Mouse (Mus musculus) mouse trophoblast stem cell (cell line): ENCODE data around the gene Ppp2r5d.

Experiments used
- in situ Hi-C, 2 experiments: fragments of 300-500 bp; cut with MseI, MboI; formaldehyde crosslinking; loops; 2 replicates in 1 of 2; 3 replicates in 1 of 2; pipeline ENCODE4 v1.15.1; 2025

Ppp2r5d gene

DNA sequence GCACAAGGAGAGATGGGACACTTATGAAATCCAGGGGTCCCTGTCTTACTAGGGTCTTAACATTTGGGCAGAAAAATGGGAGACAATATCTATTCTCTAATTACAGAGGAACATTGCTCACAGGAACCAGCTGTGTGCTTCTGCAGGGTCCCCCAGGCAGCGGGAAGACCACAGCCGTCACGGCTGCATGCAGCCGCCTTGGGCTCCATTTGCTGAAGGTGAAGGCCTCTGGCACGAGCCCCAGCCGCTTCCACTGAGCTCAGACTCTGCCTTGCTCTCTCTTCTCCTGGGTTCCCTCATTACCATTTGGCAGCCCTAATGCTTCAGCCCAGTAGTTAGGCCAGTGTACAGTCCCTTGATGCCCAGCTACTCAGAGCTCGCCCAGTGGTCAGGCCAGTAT, 16.2 kb upstream of the Ppp2r5d start:
- in situ Hi-C loops, result no loop called here

DNA sequence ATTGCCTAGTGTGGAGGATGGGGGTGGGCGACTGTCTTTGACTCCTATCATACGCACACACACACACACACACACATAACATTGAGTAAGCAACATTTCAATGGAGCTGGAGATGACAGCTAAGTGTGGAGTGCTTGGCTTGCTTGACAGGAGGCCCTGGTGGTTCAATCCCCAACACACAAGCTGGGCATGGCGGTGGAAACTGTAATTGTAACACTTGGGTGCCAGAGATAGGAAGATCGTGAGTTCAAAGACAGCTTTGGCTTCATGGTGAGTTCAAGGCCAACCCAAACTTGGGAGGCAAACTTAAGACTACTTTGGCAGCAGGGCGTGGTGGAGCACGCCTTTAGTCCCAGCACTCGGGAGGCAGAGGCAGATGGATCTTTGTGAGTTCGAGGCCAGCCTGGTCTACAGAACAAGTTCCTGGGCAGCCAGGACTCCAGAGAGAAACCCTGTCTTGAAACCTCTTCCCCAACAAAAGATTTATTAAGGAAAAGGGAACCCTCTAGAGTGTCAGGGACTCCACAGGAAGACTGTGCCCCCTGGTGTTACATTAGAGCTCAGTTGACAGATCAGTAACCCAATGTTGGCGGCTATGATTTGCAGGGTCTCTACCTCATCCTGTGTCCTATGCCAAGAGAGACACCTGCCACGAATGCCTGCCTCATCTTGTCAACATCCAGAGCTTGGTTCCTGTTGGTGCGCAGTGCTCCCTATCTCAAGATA, 10.0 kb upstream of the Ppp2r5d start:
- in situ Hi-C loops, result no loop called here

DNA sequence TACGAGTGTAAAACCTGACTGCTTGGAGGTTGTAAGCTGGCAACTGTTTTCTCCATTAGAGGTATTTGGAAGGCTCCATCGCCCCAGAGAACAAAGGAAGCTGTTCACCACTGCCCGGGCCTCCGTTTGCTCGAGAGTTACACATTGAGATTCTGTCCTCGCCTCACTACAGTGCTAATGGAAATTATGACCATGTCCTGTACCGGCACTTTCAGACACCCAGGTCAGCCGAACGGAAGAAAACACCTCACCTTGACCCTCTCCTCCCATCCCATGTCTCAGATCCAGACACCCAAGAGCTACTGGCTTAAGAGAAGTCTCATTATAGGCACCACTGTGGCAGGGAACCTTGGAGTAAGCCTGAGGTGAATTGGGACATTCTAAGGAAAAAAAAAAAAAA, 8.9 kb upstream of the Ppp2r5d start:
- in situ Hi-C loops, result no loop called here

DNA sequence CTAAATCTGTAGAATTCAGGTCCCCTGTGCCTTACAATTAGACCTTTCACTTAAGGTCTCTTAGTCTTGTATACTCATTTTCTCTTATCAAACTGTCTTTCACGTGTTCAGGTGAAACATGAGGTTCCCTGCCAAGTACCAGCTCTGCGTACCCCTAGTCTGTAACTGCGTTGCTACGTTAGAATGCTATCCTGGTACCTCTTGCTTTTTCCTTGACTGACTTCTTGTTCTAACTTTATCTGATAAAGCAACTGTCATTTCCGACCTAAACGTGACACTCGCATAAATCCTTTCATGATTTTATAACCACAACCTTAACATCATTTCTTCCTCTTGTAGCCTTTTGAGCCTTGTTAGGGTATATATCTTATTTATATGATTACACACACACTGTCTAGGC, 7.5 kb upstream of the Ppp2r5d start:
- in situ Hi-C loops, result no loop called here

DNA sequence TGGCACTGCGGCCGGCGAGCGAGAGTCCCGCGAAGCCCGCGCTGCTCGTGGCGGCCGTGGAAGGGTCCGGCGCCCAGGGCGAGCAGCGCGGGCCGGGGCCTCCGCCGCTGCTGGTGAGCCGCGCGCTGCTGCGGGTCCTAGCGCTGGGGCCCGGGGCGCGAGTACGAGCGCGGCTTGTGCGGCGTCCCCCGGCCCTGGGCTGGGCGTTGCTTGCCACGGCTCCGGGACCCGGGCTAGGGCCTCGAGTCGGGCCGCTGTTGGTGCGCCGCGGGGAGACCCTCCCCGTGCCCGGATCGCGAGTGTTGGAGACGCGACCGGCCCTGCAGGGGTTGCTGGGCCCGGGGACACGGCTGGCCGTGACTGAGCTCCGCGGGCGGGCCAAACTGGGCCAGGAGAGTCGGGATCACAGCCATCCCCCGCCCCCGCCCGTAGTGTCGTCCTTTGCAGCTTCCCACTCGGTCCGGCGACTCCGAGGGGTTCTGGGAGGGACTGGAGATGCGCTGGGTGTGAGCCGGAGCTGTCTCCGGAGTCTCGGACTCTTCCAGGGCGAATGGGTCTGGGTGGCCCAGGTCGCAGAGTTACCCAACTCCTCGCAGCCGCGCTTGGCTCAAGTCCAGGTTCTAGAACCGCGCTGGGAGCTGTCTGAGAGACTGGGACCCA, 6.8 kb upstream of the Ppp2r5d start:
- in situ Hi-C loops, result no loop called here

DNA sequence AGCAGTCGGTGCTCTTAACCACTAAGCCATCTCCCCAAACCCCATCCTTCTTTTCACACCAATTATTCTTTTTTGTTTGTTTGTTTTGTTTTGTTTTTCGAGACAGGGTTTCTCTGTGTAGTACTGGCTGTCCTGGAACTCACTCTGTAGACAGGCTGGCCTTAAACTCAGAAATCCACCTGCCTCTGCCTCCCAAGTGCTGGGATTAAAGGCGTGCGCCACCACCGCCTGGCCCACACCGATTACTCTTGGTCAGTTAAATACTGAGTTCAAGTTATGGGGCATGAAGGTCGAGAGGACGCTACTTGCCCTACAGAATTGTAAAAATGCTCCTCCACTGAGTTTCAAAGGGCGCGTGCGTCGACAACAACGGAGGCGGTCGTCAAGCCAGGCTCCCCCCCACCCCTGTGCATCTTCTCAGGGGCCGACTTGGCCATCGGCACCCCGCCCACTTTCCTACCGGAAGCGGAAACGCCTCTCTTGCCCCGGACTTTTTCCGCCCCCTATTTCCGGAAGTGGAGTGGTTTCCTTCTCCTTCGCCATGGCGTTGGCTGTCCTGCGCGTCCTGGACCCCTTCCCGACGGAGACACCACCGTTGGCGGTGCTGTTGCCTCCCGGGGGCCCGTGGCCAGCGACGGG, 6.2 kb upstream of the Ppp2r5d start, which contains the start of gene Pex6:
Gene Pex6 (plus strand): TSS at position 505 of the 639 bp plus-strand sequence.
- in situ Hi-C loops, result no loop called here

DNA sequence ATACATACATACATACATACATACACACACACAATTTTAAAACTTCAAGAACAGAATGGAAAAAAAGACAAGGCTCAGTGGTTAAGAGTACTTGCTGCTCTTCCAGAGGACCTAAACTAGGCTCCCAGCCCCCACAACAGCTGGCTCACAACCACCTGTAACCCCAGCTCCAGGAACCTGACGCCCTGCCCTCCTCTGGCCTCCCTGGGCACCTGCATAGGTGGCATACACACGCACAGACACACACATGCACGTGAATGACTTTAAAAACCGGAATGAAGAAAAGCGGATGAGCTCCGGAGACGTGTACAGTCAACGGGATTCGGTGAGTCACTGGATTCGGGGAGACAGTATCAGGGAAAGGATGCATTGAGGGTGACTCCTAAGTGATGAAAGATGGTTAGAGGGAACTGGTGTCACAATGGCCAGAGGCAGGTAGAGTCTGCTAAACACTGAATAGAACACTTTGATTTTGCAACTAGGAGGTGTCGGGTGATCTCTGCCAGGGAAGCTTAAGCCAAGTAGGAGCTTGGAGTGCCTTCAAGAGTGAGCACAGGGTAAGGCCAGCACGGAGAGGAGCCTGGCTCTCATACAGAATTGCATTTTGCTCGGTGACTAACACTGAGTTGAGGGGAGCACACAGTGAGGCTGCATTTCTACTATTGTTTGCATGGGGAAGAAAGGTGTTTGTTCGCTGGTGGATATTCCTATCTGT, 1.6 kb upstream of the Ppp2r5d start:
- in situ Hi-C loops, result no loop called here

DNA sequence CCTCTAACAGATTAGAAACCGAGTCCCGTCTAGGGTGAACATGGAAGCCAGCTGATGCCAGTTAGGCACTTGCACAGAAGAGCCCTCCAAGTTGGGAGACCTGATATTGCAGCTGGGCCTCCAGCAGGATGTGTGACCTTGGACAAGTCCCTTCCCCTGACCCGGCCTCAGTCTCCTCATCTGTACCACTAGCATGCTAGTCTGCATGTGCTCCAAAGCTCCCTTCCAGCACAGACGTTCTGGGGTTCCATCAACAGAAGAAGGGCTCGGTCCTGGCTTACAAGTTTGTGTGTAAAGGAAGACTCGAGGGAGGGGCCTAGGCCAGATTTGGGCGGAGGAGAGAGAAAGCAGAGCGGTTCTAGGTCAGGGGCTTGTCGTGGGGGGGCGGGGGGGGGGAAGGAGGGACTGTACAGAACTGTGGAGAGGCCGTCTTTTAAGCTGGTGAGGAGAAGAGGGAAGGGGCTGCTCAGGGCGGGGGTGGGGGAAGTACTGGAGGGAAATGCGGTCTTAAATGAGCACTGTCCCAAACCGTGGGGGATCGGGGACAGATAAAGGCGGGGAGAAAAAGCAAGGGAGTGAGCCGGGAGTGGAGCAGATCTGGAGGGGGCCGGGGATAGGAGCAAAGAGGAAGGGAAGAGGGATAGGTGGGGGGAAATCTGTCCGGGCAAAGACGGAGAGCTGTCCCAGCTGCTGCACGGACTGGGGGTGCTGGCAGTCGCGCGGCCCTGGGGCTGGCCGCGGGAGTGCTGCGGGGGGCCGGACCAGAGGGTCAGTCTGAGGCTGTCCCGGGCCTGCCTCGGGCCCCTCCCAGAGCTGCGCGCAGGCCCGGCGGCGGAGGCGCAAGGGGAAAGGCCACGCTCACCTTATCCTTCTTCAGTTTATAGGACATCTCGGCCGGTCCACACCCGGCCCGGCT, 682 bp downstream of the Ppp2r5d start:
- in situ Hi-C loops, result no loop called here

DNA sequence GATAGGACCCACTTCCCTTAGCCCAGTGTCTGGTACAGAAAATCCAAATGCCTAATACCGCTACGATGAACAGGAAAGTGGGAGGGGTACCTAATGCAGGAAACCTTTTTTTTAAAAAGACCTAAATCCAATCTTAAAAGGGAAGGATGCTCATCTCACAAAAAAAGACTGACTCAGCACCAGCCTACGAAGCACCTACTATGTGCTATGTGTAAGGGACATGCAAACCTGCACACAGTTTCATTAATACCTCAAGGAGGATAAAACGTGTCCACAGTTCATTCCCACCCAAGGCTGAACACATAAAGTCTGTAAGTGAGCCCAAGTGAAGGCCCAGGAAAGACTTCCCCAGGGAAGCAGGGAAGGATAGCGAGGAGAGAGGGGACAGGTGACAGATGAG, 2.4 kb downstream of the Ppp2r5d start:
- in situ Hi-C loops, result no loop called here

DNA sequence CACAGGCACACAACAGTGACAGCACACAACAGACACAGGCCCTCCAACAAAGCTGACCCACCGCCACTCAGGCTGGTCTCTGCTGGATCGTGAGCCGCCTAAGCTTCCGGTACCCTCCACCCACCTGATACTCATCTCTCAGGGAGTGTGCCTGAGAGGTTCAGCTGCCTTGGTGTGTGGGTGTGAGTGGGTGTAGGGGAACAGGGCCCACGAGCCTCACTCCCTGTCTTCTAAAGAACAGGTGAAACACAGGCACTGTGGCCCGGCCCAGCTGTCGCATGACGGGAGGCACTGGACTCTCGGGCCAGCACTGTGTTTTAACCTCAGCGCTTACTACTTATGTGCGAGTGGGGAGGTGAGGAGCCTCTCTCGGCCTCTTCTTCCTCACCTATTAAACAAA, 2.8 kb downstream of the Ppp2r5d start:
- in situ Hi-C loops, result no loop called here

DNA sequence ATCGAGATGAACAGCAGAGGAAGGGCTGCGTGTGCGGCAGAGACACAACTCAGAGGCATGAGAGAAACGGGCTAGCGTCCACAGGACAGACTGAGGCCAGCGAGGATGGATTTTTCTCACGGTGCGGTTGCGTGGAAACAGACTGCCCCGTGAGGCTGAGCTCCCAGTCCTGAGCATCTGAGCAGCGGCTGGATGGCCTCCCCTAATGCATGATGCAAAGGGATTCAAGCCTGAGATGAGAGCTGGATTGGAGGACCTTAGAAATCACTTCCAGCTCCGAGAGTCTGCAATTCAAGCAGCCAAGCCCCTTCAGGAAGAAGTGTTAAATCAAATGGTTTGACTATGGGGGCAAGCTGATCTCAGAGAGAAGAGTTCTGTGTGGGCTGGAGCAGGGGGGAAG, 3.4 kb downstream of the Ppp2r5d start:
- in situ Hi-C loops, result no loop called here

DNA sequence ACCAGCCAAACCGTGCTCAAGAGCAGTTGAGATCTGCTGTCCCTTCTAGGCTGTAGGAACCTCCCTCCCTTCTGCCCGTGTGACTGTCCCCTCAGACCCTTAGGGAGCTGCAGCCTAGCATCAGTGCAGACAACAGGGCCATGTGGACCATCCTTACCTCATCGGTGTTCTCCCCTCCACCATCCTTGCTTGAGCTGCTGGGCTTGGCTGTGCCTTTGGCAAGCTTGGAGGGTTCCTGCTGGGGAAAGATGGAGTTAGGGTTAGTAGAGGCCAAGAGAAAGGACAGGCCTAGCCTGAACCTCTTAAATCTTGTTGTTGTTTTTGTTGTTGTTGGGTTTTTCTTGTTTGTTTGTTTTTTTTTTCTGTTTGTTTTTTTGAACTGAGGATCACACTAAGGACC, 5.0 kb downstream of the Ppp2r5d start:
- in situ Hi-C loops, result no loop called here

DNA sequence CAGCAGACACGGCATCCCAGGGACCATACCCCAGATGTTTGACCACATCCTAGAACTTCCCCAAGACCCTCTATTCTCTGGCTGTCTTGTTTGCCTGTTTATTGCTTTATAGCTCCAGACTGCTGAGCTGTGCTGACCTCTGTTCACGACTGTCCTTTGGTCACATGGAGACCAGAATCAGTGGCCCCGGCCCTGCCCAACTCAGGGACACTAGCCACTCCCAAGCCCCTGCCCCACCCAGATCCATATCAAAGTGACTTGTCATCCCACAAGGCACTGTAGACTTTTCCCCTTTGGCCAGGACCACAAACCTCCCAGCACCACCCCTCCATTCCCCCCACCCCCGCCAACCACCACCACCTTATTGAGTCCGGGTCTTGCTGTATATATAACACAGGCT, 5.7 kb downstream of the Ppp2r5d start:
- in situ Hi-C loops, result no loop called here

DNA sequence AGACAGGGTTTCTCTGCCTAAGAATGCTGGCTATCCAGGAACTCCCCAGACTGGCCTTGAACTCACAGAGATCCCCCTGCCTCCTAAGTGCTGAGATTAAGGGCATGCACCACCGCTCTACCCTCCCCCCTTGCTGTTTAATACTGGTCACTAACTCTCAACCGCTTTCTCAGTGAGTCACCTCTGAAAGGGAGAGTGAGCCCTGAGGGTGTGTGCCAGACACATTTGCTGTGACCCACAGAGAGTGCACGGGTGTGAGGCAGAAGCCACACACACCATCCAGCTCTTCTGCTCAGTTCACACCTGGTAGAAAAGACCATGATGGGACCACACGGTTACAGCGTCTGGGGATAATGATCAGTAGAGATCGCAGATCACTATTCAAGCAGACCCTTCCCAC, 6.4 kb downstream of the Ppp2r5d start:
- in situ Hi-C loops, result no loop called here

DNA sequence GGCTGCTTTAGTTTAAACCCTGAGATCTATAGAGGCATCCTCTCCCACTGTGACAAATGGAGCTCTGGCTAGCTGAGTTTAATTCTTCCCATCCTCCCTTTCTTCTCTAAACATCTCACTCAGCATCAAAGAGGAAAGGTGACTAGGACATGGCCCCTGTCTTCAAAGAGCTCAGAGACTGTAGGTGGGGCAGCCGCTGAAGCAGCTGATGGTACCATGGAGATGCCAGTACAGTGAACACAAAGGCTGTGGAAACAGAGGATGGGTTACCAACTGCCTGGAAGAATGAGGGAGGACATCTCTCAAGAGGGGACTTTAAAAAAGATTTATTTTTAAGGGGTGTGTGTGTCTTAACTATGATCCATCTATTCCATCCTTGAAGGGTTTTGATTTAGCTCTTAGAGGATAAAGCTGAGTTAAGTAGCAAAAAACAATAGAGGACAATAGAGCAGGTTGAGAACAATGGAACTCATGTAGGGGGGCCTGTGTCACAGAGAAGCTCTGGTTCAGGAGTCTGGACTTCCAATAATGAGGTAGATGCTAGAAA, 10.3 kb downstream of the Ppp2r5d start:
- in situ Hi-C loops, result no loop called here

DNA sequence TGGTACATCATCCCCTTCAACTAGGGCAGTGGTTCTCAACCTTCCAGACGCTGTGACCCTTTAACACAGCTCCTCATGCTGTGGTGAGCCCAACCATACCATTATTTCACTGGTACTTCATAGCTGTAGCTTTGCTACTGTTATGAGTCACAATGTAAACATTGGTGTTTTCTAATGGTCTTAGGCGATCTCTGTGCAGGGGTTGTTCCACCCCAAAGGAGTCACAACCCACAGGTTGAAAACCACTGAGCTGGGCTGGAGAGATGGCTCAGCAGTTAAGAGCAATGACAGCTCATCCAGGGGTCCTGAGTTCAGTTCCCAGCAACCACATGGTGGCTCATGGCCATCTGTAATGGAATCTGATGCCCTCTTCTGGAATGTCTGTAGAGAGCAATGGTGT, 13.5 kb downstream of the Ppp2r5d start:
- in situ Hi-C loops, result no loop called here

DNA sequence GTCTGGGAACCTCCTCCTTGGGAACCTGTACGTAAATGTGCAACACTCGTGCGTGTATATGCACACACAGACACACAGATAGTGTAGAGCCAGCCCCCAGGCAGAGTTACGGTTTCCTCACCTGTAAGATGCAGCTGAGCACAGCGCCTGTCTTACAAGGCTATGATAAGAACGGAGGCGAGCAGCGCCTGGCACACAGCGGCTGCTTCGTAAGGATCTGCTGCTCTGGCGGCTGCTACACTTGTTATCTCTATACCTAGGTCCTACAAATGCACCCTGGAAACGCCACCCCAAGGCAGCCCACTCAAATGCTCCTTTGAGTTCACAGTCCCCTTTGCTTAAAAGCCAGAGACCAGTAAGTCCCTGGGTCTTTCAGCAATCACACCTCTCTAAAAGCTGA, 14.2 kb downstream of the Ppp2r5d start:
- in situ Hi-C loops, result no loop called here

DNA sequence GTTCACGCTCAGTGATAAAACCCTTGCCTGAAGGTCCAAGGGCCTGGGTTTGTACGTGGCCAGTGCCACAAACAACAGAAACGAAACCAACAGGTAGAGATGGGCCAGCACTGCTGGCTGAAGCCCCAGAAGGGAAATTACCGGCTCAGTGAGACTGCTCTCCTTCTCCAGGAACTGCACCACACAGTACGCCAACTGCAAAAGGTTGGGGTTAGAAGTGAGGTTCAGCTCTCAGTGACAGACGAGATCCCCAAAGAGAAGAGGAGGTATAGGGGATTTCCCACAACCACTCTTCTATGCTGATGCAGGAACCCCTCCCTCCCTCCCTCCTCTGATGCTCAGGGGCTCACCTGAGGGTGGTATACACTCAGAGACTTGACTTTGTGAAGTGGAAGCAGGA, 19.0 kb downstream of the Ppp2r5d start:
- in situ Hi-C loops, result no loop called here

DNA sequence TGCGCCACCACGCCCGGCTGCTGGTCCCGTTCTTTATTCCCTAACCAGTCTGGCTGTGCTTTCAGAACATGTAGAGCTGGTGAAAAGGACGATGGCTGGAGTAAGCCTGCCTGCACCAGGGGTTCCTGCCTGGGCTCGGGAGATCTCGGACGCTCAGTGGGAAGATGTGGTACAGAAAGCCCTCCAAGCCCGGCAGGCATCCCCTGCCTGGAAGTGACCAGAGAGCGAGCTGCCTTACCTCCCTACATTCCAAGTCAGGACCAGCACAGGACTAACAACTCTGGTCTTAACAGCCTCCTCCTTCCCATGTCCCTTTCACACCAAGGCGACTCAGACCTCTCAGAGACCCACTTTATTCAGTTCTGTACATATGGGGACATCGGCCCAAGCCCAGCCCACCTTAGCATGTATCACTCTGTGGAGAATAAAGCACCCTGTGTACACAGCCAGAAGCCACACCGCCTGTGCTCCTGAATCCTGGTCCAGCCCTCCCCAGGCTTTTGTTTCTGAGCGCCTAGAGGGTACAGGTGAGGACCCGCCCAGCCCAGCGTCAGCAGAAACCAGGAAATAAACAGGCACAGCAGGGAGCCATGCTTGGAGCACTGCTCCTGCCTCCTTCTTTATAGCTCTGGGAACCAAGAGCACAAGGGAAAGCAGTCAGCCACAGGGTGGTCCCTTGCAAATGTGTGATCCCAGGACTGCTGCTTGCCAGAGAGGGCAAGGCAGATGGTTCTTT, 22.1 kb downstream of the Ppp2r5d start:
- in situ Hi-C loops, result no loop called here

DNA sequence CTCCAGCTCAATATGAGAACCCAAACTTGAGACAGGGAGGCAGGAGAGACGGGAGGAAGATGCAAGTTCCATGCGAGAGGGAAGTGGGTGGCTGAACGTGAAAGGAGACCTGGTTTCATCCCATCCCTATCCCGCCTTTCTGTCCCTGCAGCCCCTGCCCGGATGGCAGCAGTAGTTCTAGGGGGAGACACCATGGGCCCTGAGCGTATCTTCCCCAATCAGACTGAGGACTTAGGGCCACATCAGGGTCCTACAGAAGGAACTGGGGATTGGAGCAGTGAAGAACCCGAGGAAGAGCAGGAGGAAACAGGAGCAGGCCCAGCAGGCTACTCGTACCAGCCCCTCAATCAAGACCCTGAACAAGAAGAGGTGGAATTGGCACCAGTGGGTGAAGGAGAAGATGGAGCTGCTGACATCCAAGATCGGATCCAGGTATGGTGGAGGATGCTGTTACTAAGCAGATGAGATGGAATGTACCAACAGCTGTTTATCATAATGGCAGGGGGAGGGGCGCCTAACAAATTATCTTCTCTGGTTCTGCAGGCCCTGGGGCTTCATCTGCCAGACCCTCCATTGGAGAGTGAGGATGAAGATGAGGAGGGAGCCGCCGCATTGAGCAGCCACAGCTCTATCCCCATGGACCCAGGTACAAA, 23.3 kb downstream of the Ppp2r5d start:
- in situ Hi-C loops, result no loop called here
